Mouse (Mus musculus) neural tube, embryonic 11.5 days (tissue): ENCODE measurements around the gene Gm4340. TPM values are rescaled to one million over a fixed set of nuclear protein-coding genes. Genes with fewer than 3 reads are reported as not detected.

Source experiments
- ATAC-seq: fragments of 200-750 bp; cut with Nextera tagmentation; 2 replicates; pipeline ENCODE4 v1.8.0; 2017; ENCODE audit warnings: moderate number of reproducible peaks, mild to moderate bottlenecking, moderate TSS enrichment, moderate library complexity; ENCODE audit not compliant: insufficient read depth, low FRiP score, low TSS enrichment
- DNase-seq: peaks from one replicate; pipeline ENCODE4 v3.0.0-alpha.2; 2015; ENCODE audit warnings: low spot score
- H3K27ac ChIP-seq: fragments of 300-500 bp; sonication (generic); 2 replicates; pipeline ENCODE4 v1.5.1; 2014; ENCODE audit warnings: low read depth, mild to moderate bottlenecking, low read length
- H3K27me3 ChIP-seq: fragments of 300-500 bp; sonication (generic); 2 replicates; pipeline ENCODE4 v1.6.1; 2014; ENCODE audit warnings: mild to moderate bottlenecking, low read length, mixed read lengths; ENCODE audit not compliant: control insufficient read depth, insufficient read depth
- H3K36me3 ChIP-seq: fragments of 300-500 bp; sonication (generic); 2 replicates; pipeline ENCODE4 v1.6.1; 2014; ENCODE audit warnings: mild to moderate bottlenecking, low read length, moderate library complexity, mixed read lengths; ENCODE audit not compliant: control insufficient read depth, insufficient read depth
- H3K4me1 ChIP-seq: fragments of 300-500 bp; sonication (generic); 2 replicates; pipeline ENCODE4 v1.6.1; 2014; ENCODE audit warnings: low read length, mixed read lengths; ENCODE audit not compliant: control insufficient read depth, insufficient read depth
- H3K4me2 ChIP-seq: fragments of 300-500 bp; sonication (generic); 2 replicates; pipeline ENCODE4 v1.6.1; 2014; ENCODE audit warnings: low read depth, mild to moderate bottlenecking, moderate library complexity
- H3K4me3 ChIP-seq: fragments of 300-500 bp; sonication (generic); 2 replicates; pipeline ENCODE4 v1.5.1; 2014; ENCODE audit warnings: low read depth, low read length
- H3K9ac ChIP-seq: fragments of 300-500 bp; sonication (generic); 2 replicates; pipeline ENCODE4 v1.6.1; 2014; ENCODE audit warnings: mild to moderate bottlenecking, low read length
- H3K9me3 ChIP-seq: fragments of 300-500 bp; sonication (generic); 2 replicates; pipeline ENCODE4 v1.6.1; 2016; ENCODE audit warnings: low read length; ENCODE audit not compliant: control insufficient read depth
- WGBS: fragments of 180-500 bp; shearing (Covaris S2); extraction: QIAGEN DNeasy Blood & Tissue Kit; methylation state at CpG from one replicate; pipeline ENCODE4 v1.1.7; 2014; 5-methylcytosine and 5-hydroxymethylcytosine counted together
- polyA plus RNA-seq: library from polyadenylated mRNA; unstranded; fragments of >200 nt; fragmentation: Nextera tagmentation; extraction: Ambion mirVana; gene quantifications from 2 replicates; pipeline ENCODE4 v1.2.1, GENCODE M21; 2014

Gene Gm4340
- polyA plus RNA-seq, 1 experiment from 2014 or later = not detected

GRCm38 (mm10) chr10:104220303-104221021 lies 26.6 kb downstream of the Gm4340 start:
- Histone ChIP-seq H3K4me1 (no peaks in the 10 kb centered on the region), H3K36me3 (no peaks in the 10 kb centered on the region), H3K9ac (no peak overlapping the region), H3K27ac (no peak overlapping the region), H3K9me3 (no peaks in the 10 kb centered on the region), H3K4me3 (no peak overlapping the region), H3K4me2 (no peak overlapping the region), H3K27me3 (no peaks in the 10 kb centered on the region)
- no peak for ATAC-seq
- 88% methylated on average over 6 of the region's 6 CpGs for WGBS
- no peak for DNase-seq

Other genes starting within 250 kb of the Gm4340 start
- gene Gm21293, start 51.1 kb upstream of the Gm4340 start, polyA plus RNA-seq = not detected in 2 replicates
- gene Gm6763, start 42.5 kb upstream of the Gm4340 start, polyA plus RNA-seq = not detected in 2 replicates
- not detected in 2 replicates for gene Gm8764, start 34.0 kb upstream of the Gm4340 start, polyA plus RNA-seq
- not detected in 2 replicates for gene Gm21304, start 25.5 kb upstream of the Gm4340 start, polyA plus RNA-seq
- not detected in 2 replicates for gene Gm21312, start 17.0 kb upstream of the Gm4340 start, polyA plus RNA-seq
- not detected in 2 replicates for gene Gm20765, start 8.5 kb upstream of the Gm4340 start, polyA plus RNA-seq